Mouse (Mus musculus) G1E (cell line): ENCODE measurements around the gene Klri2.

Experiments
- CTCF ChIP-seq: IDR thresholded peaks from 2 replicates; pipeline ENCODE4 v1.5.1; 2012; ENCODE audit warnings: low read depth, low read length, inconsistent platforms, mixed read lengths
- GATA1 ChIP-seq: IDR thresholded peaks from 2 replicates; pipeline ENCODE4 v1.6.1; 2012; ENCODE audit warnings: borderline replicate concordance, low read length, inconsistent platforms, mixed read lengths
- POLR2AphosphoS5 ChIP-seq: IDR thresholded peaks from 2 replicates; pipeline ENCODE4 v1.6.1; 2012; ENCODE audit warnings: low read depth, low read length, inconsistent platforms; ENCODE audit not compliant: insufficient replicate concordance

DNA sequence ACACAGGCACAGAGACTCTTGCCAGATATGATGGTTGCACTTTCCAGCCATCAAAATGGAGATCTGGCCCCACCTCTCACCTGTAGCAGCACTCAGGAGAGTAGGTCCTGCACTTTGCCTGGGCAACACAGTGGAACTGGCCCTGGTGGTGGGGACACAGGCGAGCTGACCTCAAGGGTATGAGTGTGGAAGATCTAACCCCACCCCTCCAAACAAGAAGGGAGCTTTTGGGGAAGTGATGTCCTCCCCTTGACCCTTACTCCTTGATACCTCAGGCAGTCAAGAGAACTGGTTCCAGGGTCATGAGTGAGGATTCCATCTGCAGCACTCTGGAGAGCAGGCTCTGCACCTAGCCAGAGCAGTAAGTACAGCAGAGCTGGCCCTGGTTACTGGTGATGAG lies 18.9 kb downstream of the Klri2 start:
- TF ChIP-seq CTCF (no peak), GATA1 (no peak), POLR2AphosphoS5 (no peak)
